Mouse (Mus musculus) urinary bladder, adult 2 months (tissue): ENCODE measurements around the gene Gtsf1. TPM values are rescaled to one million over a fixed set of nuclear protein-coding genes. Genes with fewer than 3 reads are reported as not detected.

Experiments
- DNase-seq: peaks from one replicate; pipeline ENCODE4 v3.0.0; 2022; ENCODE audit warnings: low spot score
- polyA plus RNA-seq: library from polyadenylated mRNA; depleted of rRNA; stranded (reverse); fragments of >200 nt; gene quantifications from 2 replicates; pipeline ENCODE4 v1.2.3, GENCODE M21; 2012

The Gtsf1 gene
- polyA plus RNA-seq, 1 experiment = 0.08 TPM

DNA sequence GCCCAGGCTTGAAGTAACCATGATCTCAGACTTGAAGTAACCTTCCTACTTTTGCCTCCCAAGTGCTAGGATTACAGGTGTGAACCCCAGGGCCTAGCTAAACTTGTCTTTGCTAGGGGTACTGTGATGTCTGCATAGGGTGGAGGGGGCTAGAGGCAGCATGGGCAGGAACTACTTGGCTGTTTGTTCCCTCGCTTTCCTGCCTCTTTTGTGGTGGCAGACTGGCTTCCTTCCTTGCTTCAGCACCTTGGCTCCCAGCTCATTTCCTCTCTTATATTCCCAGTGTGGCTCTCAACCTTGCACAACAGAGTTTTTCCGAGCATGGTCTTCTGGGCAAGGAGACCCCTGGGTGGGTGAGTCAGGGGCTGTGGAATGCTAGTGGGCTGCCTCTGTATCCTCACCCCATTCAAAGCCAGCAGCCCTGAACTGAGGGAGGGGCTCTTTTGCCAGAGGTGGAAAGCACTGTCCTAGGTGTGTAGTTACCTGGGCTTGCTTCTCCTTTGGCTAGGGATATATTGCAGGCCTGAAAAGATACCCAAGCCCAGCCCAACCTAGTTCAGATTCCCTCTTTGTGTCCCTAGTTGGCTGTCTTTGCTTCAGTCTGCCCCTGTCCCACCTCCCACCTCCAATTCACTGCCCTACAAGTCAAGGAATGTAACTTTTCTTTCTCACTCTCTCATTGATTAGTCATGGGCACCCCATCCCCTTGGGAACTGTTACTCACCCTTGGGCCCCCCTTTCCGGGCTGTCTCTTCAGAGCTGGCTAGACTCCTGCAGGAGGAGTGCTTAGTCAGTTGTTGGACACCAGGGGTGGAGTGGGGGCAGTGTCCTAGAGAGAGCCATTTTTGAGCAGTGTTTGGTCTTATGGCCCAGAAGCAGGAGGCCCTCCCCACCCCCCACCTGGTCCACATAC, 52.3 kb downstream of the Gtsf1 start:
- no peak for DNase-seq

DNA sequence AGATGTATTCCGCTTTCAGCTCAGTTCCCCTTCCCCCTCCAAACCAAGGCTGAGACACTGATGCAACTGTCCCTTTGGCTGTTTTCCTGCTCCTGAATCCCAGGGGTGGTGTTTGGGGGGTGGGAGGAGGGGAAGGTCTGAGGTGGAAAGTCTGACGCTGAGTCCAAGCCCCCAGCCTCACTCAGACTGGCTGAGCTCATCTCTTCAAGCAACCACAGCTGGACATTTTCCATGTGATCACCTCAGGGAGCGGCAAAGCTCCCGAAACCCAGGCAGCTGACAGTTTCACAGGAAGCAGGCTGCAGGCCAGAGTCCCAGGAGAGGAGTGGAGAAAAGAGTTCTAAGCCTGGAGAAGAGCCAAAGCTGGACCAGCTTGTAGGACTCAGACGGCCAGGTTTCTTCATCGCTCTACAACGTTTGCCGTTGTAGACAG, 53.4 kb downstream of the Gtsf1 start:
- DNase-seq = no peak

DNA sequence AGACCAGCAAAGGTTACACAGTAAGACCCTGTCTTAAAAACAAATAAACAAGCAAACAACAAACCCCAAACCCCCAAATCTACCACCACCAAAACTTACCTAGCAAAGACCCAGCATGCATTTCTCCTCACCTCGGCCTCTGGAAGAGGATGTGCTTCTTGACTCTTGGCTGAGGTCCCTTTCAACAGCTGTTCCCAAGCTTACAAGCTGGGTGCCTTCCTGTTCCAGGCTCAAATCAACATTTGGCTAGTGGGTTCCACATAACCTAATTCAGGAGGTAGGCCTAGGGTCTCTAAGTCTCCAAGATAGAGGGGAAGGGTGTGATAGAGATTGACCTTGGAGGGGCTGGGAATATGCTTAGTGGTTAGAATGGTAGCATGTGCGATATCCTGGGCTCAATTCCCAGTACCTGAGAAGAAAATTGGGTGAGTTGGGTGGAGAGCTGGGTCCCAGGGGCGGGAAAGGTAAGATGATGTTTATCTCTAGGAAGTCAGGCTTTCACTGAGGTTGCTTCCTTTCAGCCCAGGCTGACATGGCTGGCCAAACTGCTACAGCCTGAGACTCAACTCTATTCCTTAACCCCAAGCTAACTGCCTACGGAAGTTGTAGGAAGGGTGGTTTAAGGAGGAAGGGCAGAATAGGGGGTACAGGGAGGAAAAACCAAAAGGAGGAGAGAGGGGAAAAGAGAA, 55.0 kb downstream of the Gtsf1 start:
- no peak for DNase-seq

DNA sequence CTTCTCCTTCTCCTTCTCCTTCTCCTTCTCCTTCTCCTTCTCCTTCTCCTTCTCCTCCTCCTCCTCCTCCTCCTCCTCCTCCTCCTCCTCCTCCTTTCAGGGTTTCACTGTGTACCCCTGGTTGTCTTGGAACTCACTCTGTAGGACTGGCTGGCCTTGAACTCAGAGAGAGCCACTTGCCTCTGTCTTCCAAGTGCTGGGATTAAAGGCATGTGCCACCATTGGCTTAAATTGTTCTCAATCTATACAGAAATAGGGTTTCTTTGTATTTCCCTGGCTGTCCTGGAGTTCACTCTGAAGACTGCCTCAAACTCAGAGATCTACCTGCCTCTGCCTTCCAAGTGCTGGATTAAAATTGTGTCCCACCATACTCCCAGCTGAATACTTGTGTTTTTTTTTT, 57.8 kb downstream of the Gtsf1 start:
- DNase-seq = no peak

DNA sequence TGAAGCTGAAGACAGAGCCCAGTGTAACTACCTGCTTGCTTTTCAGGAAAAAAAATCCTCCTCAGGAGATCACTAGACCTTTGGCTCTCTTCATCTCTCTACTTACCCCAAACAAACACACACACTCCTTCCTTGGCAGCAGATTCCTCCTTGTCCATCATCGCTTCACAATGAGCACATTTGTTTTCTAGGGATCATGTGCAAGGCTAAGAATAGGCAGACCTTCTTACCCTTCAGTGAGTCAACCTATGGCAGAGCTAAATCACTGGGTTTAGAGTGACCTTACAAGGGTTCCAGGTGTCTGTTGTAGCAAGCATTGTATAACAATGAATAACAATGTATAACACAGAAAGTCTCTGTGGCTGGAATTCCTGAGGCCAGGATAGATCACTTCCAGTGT, 58.5 kb downstream of the Gtsf1 start:
- DNase-seq = no peak

DNA sequence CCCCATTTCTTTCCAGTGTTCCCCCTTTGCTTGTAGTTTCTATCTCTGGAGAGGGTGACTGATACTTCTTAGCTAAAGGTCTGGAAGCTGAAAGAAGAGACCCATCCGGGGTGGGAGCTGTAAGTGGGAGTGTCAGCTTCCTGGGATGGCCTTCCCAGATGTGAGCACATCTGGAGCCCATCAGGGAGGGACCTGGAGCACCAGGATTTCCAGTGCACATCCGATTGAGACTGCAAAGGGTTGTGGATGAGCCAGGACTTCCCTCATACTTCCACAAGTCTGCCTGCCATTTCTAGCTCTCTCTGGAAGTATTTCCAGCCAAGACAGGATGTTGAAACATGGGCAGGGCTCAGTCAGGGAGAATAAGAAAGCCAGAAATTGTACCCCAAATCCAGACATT, 59.1 kb downstream of the Gtsf1 start:
- DNase-seq = no peak

DNA sequence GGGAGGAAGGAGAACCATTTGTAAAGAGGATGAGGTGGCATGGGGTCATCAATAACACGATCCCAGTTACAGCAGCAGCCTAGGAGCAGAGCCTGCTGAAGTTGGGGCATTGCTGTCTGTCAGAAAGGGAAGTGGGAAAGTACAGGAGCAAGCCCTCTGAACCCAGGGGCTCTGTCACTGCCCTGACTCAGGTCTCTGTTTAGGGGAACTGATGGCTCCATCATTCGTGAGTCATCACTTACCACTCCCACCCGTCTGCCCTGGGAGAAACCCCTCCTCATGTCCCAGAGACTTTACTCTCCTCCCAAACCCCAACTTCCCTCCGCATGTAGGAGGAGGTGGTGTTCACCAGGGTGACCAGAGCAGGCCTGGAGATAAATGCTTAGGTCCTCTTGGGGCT, 59.8 kb downstream of the Gtsf1 start:
- DNase-seq = no peak

DNA sequence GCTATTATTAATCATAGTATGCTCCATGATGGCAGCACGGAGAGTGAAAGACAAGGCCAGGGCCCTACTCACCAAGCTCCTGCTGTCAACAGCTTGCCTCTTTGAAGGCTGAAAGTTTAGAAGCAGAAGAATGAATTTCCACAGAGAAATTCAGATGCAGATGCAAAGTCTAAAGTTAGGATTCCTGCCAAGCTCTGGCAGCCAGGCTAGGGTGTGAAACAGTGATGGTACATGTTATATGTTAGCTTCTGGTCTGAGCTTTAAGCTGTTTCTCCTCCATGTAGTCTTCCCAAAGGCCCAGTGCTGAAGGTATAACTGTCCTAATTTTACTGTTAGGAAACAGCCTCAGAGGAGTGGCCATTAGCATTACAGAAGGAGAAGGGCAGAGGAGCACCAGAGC, 61.1 kb downstream of the Gtsf1 start:
- no peak for DNase-seq

DNA sequence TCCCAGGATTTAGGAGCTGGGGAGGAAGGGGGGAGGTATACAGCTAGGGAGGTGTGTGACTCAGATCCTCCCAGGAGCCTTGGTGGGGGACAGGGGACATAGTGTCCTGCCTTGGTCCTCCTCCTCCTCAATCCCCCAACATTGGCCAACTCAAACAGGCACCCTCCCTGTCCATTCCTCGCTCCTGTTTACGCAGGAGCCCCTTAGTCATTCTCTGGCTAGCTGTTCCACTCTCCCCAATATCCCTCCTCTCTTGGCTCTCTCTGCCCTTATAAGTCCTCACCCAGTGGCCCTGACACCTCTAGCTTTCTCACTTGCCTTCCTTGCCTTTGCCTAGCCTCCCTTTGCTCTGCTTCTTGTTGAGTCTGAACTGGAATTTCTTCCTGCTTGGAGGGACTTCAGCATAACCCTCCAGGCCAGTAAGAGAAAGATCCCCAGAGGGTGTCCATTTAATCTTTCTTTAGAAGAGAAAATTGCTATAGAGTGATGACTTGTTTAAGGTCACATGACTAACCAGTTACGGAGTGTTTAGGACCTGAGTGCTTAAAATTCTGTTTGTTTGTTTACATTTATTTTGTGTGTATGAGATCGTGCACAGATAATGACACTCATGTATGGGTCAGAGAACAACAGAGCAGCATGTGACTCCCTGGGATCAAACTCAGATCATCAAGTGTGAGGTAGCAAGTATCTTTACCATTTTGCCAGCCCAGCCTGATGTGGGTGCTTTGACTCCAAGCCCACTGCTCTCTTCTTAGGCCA, 61.9 kb downstream of the Gtsf1 start:
- DNase-seq = no peak

DNA sequence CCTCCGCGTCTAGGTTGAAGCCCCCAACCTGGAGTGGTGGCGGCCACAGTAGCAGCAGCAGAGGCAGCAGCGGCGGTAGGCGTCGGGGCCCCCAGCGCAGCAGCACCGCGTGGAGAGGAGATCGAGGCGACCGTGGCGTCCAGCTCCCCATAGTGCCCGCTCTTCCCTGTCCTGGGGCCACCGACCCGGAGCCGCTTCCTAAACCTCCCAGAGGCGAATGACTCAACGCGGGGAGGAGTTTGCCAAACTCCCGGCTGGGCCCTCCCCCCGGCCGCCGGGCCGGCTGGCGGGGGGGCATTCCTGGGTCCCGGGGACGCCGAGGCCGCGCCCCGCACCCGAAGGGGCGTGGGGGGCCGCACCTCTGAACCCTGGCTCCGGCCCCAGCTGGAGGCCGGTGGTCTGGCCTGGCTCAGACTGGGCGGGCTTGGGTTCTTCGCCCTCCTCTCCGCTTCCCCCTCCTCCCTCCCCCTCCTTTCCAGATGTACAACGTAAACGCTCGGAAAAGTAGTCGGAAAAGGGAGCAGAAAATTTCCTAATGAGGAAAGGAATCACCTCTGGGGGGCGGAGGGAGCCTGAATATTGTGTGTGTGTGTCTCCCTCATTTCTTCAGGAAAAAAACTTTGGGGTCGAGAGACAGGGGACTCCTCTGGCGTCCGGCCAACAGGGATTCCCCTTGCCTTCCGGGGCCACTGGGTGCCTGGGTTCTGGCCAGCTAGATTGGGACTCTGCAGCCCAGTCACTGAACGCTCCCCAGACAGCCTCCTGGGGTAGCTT, 63.7 kb downstream of the Gtsf1 start, which contains the start of gene Itga5:
Gene Itga5 (minus strand): TSS at position 388 of the 774 bp plus-strand sequence.
- peak; percentile 76 for DNase-seq

DNA sequence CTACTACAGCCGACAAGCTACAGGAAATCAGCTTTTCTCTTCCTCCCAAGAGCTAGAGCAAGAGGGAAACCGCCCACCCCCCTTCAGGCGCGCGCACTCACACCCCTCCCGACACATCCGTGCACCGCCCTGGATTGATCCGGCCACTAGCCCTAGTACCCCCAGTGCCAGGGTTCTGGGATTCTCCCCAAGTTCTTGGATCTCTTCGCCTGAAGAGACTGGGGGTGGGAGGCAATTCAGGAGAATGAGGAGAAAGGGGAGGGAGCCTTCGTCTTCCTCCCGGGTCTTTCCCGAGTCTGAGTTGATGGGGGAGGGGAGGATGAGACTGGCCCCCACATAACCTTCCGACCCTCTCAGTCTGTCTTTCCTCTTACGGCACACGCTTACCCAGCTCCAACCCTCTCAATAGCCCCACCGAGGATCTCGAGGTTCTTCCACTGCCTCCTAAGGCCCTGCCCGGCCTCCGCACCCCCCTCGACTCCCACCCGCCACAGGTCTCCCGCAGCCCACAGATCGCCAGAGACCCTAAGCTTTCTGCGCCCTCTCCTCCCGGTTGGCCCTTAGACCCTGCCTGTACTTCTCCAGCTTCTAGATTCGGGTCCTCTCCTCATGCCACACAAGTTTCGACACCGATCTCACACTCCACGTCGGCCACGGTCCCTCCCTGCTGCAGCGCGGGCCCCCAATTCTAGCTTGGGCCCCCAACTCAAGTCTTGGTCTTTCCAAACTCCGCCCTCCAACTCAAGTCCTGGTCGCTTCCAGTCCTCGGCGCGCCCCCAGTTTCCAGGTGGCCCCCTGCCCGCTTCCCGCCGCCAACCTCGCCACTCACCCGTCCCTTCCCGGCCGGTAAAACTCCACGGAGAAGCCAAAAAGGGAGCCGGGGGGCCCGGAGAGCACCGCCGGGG, 64.5 kb downstream of the Gtsf1 start:
- no peak for DNase-seq

DNA sequence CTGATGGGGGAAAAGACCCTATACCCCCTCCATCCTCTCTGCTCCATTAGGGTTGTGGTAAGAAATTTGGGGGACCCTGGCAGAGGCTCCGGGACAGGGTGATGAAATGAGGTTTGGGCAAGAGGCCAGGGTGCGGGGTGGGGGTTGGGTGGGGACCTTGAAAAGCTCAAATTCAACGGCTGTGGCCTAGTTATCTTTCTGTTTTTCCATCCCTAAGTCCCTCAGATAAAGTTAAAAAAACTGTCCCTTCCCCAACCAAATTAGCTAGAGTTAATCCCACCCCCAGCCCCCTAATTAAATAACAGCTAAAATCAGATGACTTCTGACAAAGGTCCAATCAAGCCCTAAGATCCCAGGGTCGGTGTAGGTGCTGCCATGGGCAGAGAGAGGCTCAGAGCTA, 65.5 kb downstream of the Gtsf1 start:
- no peak for DNase-seq

DNA sequence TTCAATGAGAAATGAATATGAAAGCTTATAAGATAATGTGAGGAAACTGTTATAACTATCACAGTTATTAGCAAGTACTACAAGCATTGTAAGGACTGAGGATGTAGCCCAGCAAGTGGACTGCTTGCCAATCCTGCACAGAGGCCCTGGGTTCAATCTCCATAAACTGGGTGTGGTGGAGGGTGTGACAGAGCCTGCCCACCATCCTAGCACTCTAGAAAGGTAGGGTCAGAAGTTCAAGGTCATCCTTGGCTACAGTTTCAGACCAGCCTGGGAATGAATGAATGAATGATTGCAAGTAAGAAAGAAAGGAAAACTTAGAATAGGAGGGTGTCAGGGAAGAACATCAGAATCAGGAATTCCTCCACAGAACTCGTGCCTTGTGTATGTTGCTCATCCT, 66.5 kb downstream of the Gtsf1 start:
- no peak for DNase-seq

DNA sequence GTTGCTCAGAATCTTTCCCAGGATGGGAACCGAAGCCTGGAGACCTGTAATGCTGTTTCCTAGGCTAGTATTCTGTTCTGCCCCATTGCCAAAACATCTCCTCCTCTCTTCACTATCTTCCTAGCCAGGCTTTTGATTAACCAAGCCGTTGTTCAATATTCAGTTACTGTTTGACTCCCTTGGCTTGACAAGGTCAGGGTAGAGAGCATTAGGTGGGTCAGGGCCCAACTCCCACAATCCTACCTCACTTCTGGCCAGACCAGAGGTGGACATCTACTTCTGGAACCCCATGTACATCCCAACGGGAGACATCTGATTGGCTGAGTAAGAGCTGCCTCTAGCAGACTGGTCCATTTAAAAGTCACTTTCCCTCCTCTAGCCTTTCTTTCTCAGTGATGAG, 67.3 kb downstream of the Gtsf1 start:
- DNase-seq = no peak

DNA sequence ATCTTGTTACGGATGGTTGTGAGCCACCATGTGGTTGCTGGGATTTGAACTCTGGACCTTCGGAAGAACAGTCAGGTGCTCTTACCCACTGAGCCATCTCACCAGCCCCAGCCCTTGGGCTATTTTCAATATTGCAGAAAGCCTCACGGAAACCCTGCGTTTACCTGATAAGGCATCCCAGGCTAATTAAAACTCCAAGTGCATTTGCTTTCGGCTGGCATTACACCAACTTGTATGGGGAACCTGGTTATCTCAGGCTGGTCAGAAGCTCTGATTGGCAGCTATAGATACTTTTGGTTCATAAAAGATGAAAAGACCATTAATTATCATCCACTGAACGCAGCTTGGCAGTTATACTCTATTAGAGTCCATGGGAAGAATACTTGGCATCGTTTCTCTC, 67.9 kb downstream of the Gtsf1 start:
- DNase-seq = no peak

DNA sequence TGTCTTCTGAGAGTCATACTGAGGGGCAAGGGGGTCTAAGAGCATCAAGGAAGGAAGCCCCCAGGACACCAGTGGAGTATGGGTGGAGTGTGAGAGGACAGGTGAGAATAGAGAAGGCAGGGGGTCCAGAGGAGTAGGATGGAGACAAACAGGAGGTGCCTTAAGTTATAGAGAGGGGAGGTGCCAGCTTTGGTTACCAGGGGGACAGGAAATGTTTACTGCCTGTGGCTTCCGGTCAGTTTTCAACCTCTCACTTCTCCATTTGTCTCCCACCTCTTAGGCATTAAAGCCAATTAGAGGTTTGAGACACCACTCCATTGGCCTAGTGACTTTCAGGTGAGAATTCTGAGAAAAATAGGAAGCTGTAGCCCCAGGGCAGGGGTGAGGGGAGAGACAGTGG, 69.0 kb downstream of the Gtsf1 start:
- no peak for DNase-seq

DNA sequence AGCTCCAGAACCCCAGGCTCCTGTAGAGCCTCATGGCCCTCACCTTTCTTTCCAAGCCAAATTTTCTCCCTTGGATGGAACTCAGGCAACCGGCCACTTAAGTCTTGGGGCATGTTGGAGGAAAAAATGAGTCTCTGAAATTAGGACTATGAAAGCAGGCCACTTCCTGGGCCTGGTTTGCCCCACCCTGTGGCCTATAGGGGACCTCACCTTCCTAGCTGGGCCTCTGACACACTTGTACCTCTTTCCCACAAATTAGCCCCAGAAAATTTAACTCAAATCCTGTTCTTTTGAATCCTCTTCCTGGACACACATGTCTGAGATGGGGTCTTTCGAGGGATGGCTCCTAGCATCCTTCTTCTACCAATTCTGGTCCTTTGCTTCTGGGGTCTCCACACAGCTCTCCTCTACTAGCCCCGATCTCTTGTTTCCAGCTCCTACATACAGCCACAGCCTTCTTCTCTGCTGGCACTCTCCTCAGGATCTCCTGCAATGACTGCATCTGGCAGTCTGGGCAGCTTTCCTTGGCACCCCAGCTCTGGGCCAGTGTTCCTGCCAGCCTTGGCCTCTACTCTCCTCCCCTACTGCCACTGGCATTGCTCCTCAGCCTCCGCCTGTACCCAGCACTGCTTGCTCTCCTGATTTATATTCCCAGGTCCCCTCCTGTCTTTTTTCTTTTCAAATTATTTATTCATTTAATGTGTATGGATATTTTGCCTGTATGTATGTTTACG, 70.2 kb downstream of the Gtsf1 start:
- DNase-seq = no peak

DNA sequence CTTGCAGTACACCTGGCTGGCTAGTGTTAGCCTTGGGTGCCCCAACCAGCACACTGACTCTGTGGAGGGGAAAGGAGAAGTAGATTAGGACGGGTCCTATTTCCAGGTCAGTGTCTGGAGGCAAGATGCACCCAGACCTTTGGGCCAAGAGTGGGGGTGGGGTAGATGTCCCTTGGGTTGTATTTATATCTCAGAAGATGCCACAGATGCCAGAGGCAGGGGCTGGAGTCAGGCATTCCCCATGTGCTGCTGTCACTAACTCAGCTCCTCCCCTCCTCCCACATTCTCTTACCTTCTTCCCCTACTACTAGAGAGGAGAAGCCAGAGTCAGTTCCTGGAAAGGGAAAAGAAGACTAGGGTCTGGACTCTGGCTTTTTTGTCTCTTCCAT, 71.2 kb downstream of the Gtsf1 start:
- DNase-seq = no peak

DNA sequence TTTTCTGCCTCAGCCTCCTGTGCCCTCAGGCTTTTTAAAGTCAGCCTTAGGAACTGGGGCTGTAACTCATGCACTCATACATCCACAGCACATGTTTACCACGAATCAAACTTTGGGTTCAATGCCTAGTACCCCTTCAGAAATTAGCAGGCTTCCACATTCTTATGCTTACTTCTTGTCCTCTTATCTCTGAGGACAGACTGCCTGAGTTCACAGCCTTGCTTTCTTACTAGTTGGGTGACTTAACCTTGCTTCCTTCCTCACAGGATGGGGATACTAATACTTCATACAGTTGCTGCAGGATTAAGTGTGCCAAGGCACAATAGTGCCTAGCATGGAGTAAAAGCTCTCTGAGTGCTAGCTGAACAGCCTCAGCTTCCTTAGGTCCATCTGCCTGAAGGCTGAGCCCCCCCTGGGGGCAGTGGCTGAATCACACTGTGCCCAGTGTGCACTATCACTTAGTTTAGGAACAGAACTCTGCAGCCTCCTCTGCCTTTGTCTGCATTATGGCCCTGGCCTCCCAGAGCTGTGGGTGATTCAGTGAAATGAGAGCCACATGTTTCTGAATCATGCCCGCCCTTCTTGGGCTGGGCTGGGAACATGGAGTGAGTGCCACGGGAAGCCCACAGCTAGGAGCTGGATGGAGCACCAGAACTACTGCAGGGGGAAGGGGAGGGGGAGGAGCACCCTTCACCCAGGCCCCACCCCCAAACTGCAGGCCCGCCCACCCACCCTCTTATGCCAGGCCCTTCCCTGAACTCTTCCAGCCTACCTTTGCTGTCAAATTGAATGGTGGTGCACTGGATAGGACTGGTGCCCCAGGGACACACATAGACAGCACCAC, 71.8 kb downstream of the Gtsf1 start:
- DNase-seq = no peak
